Mouse (Mus musculus) E14TG2a.4 (cell line): Measurements from ENCODE around the gene Churc1.
A peak's percentile ranks its signal among the peaks of the same experiment; 100 is the strongest.

Experiments
- H3K27me3 ChIP-seq: 2 replicates; pipeline ENCODE4 v1.6.1; 2014; ENCODE audit warnings: low read length, control low read depth; ENCODE audit not compliant: insufficient read depth
- H3K36me3 ChIP-seq: 2 replicates; pipeline ENCODE4 v1.6.1; 2014; ENCODE audit warnings: low read length, control low read depth; ENCODE audit not compliant: insufficient read depth
- H3K4me1 ChIP-seq: replicated peaks from 2 replicates; pipeline ENCODE4 v1.6.1; 2014; ENCODE audit warnings: low read depth, low read length, control low read depth
- H3K4me3 ChIP-seq: replicated peaks from 2 replicates; pipeline ENCODE4 v1.5.1; 2014; ENCODE audit warnings: mild to moderate bottlenecking, low read length
- H3K9me3 ChIP-seq: 2 replicates; pipeline ENCODE4 v1.6.1; 2014; ENCODE audit warnings: low read length, control low read depth
- CTCF ChIP-seq: conservative IDR thresholded peaks from 2 replicates; pipeline ENCODE4 v1.5.1; 2014; ENCODE audit warnings: low read length
- NANOG ChIP-seq: IDR thresholded peaks from 2 replicates; pipeline ENCODE4 v1.6.1; 2014; ENCODE audit warnings: borderline replicate concordance, low read length, mixed read lengths
- POU5F1 ChIP-seq: IDR thresholded peaks from 2 replicates; pipeline ENCODE4 v1.6.1; 2014; ENCODE audit warnings: low read length, borderline replicate concordance

Gene Churc1

DNA sequence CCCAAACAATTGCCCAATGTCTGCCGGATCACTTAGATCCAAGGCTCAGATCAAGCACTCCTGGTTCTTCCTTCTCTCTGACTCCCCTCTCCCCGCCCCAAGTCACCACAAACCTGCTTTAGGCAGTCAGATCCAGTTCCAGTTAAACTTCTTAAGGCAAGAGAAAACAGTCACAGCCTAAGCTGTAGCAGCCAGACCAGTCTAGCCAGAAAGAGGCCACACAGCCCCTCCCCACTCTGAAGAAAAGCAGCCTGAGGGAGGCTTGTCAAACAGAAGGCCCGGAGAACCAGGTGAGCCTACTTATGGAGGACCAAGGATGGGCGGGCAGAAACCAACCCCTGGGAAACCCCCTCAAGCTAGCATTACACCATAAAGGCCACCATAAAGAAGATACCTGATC lies 52.8 kb downstream of the Churc1 start:
- no peak for TF ChIP-seq POU5F1
- no peak for TF ChIP-seq CTCF
- no peak for TF ChIP-seq NANOG
- H3K4me1 ChIP-seq, result peaks cover 53% of the 10 kb centered on the region
- no peaks in the 10 kb centered on the region for H3K36me3 ChIP-seq
- H3K4me3 ChIP-seq, result peak overlapping the region; percentile 27
- peaks cover 41% of the 10 kb centered on the region for H3K27me3 ChIP-seq
- H3K9me3 ChIP-seq, result no peaks in the 10 kb centered on the region

DNA sequence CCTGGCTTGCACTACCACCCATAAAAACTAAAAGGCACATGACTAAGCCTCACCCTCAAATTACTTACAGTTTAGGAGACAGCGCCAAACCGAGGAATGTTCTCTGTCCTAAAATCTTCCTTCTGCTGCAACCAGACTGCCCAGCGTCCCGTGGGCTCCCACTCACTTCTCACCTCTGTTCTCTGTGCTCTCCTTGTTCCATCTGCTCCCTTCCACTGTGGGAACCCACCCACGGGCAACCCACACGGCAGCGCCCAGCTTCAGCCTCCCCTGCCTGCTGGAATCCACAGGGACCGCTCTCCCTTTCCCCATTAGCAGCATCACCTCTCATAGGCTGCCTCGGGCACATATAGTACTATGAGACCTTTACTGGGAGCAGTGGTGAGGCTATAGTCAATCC lies 53.6 kb downstream of the Churc1 start:
- no peaks in the 10 kb centered on the region for H3K9me3 ChIP-seq
- peaks cover 49% of the 10 kb centered on the region for H3K27me3 ChIP-seq
- TF ChIP-seq NANOG, result no peak
- no peak for TF ChIP-seq POU5F1
- no peak for TF ChIP-seq CTCF
- peaks cover 54% of the 10 kb centered on the region for H3K4me1 ChIP-seq
- H3K36me3 ChIP-seq, result no peaks in the 10 kb centered on the region
- no peak overlapping the region for H3K4me3 ChIP-seq

DNA sequence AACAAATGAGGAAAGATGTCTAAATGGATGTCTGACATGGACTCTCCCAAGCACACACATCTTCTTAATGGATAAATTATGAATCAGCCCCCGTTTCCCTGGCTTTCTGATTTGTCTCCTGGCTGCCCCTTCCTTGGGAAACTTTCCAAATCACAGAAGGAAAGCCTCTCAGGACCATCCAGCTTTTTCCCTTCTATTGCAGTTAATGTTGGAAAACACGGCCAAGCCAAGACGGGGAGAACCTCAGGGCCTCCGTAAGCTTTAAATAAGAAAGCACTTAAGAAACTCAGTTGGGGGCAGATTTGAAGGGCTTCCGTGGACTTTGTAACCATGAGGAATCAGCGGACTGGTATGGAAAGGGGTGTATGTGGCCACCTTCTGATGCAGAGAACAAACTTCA lies 54.5 kb downstream of the Churc1 start:
- Histone ChIP-seq H3K4me3 (no peak overlapping the region), H3K4me1 (peaks cover 54% of the 10 kb centered on the region), H3K27me3 (peaks cover 57% of the 10 kb centered on the region), H3K9me3 (no peaks in the 10 kb centered on the region), H3K36me3 (no peaks in the 10 kb centered on the region)
- TF ChIP-seq POU5F1 (no peak), CTCF (no peak), NANOG (no peak)

DNA sequence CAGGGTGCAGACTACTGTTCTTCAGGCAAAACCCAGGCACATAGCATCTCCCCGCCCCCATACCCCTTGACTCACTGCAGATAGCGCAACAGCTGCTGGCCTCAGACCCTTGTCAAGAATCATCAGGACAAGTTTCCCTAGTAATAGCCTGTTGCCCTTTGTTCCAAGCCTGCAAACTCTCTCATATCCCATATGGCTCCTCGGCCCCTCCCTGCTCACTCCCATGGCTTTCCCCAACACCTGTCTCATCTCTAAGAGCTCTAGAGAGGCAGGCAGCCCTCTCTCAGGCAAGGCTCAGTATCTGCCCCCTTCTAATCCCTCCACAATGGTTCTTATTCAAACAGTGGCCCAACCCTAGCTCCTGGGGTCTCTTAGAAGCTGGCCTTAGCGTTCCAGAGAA lies 55.3 kb downstream of the Churc1 start:
- H3K27me3 ChIP-seq, result peaks cover 63% of the 10 kb centered on the region
- H3K4me1 ChIP-seq, result peaks cover 54% of the 10 kb centered on the region
- no peaks in the 10 kb centered on the region for H3K9me3 ChIP-seq
- no peak overlapping the region for H3K4me3 ChIP-seq
- no peaks in the 10 kb centered on the region for H3K36me3 ChIP-seq
- TF ChIP-seq NANOG (no peak), CTCF (no peak)

DNA sequence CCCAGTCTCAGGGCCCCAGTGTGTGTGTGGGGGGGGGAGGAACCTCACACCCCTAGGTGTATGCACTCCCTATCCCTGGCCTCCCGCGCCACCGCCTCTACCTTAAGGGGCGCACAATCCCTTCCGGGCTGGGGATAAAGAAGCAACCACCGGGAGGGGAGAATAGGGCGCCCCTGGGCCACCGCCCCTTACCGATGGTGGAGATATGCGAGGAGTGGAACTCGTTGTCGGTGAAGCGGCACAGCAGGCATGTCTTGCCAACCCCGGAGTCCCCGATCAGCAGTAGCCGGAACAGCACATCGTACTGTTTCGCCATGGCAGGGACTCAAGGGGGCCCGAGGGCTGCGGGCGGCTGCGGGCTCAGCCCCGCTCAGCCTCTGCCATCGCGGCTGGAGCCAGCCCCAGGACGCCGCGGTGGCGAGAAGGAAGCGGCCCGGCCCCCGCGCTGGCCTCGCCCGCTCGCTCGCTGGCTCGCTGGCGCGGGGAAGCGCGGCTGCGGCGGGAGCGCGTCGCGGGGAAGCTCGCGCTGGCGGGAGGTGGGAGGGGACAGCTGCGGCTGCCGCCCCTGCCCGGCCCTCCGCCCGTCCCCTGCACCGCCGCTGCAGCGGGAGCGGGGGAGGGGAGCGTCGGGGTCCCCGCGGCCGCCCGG lies 56.8 kb downstream of the Churc1 start:
- H3K4me1 ChIP-seq, result peaks cover 49% of the 10 kb centered on the region
- peaks cover 77% of the 10 kb centered on the region for H3K27me3 ChIP-seq
- H3K4me3 ChIP-seq, result peak overlapping the region; percentile 88
- no peak for TF ChIP-seq NANOG
- no peak for TF ChIP-seq CTCF
- no peak for TF ChIP-seq POU5F1
- no peaks in the 10 kb centered on the region for H3K36me3 ChIP-seq
- H3K9me3 ChIP-seq, result no peaks in the 10 kb centered on the region

DNA sequence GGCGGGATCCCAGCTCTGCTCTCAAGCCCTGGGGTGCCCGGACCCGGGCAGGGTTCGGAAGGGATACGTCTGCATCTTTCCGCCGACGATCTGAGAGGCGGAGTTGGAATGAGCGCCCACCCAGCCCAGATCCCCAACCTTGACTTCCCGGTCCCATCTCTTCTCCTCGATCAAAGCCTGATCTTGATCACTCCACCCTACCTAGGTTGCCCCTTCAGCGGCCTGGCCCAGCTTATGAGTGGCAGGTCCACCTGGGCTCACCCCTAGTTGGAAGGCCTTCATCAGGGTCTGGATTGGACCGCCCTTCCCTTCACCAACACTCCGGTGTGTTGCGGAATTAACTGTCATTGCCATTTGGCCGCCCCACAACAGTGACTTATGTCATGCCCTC lies 57.3 kb downstream of the Churc1 start, which contains the start of gene Rab15:
TSS of gene Rab15 (minus strand) at position 258 of the 391 bp plus-strand sequence.
- Histone ChIP-seq H3K9me3 (no peaks in the 10 kb centered on the region), H3K4me3 (peak within 1 kb of the TSS; percentile 88), H3K4me1 (peaks cover 48% of the 10 kb centered on the region), H3K27me3 (peaks cover 79% of the 10 kb centered on the region), H3K36me3 (no peaks in the 10 kb centered on the region)
- TF ChIP-seq NANOG, result no peak
- no peak for TF ChIP-seq POU5F1
- no peak for TF ChIP-seq CTCF

DNA sequence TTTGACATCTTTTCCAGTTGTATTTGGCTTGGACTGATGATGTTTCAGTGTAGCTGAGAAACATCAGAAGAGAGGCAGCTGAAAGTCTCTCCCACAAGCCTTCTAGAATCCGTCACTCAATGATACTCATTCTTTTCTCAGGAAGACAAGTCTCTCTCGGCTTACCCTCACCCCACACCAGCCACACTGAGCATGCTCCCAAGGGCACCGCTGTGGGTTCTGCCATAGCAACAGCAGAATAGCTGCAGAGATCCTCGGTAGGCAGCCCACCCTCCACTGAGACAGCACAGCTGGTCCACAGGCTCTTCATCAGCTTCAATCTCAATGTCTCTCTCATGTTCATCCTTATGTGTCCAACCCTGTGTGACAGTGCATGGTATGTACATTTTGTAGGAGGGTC lies 59.9 kb downstream of the Churc1 start:
- Histone ChIP-seq H3K27me3 (peaks cover 65% of the 10 kb centered on the region), H3K9me3 (no peaks in the 10 kb centered on the region), H3K36me3 (no peaks in the 10 kb centered on the region), H3K4me3 (no peak overlapping the region), H3K4me1 (peaks cover 35% of the 10 kb centered on the region)
- TF ChIP-seq CTCF (no peak), NANOG (no peak), POU5F1 (no peak)

DNA sequence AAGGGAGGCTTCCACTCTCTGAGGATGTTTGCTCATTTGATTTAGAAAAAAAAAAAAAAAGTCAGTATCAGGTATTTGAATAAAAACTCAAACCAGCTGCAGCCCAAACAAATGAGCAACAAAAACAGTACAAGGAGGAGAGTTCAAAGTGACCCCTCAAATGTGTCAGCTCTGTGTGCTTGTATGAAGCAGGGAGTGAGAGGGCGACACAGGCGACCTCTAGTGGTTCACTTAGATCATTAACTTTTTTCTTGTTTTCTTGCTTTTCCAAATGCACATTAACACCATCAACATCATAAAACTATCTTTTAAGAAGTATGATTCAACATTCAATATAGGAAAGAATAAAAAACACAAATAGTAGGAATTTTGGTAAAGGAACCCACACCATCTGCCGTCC lies 67.4 kb downstream of the Churc1 start:
- H3K36me3 ChIP-seq, result no peaks in the 10 kb centered on the region
- peak; percentile 70 for TF ChIP-seq CTCF
- no peak for TF ChIP-seq POU5F1
- H3K27me3 ChIP-seq, result no peaks in the 10 kb centered on the region; the same call in 1 of the 2 replicates
- no peak overlapping the region for H3K4me3 ChIP-seq
- peaks cover 4% of the 10 kb centered on the region; the same call in 1 of the 2 replicates for H3K4me1 ChIP-seq
- H3K9me3 ChIP-seq, result no peaks in the 10 kb centered on the region
